Mouse (Mus musculus): ENCODE results near the gene Cbfa2t3. TPM values are rescaled to one million over a fixed set of nuclear protein-coding genes. Genes with fewer than 3 reads are reported as not detected.

Cbfa2t3 gene
- polyA plus RNA-seq, 1 experiment from 2014 or later: 22.2 TPM

GRCm38 (mm10) chr8:122605367-122605766, 93.5 kb downstream of the Cbfa2t3 start:
- Histone ChIP-seq H3K4me2 (no peak overlapping the region), H3K27me3 (no peaks in the 10 kb centered on the region), H3K9me3 (no peaks in the 10 kb centered on the region), H3K4me1 (replicated peaks) (peaks cover 3% of the 10 kb centered on the region), H3K4me3 (no peak overlapping the region), H3K36me3 (no peaks in the 10 kb centered on the region), H3K27ac (replicated peaks) (no peak overlapping the region), H3K9ac (no peak overlapping the region)
- 77% methylated on average over 4 of the region's 4 CpGs for WGBS
- ATAC-seq (ENCODE audit: low read depth): no peak

- Histone ChIP-seq H3K9ac (no peak overlapping the region), H3K4me2 (no peak overlapping the region), H3K9me3 (no peaks in the 10 kb centered on the region), H3K4me1 (replicated peaks) (no peaks in the 10 kb centered on the region), H3K27me3 (no peaks in the 10 kb centered on the region), H3K36me3 (no peaks in the 10 kb centered on the region), H3K4me3 (no peak overlapping the region), H3K27ac (replicated peaks) (no peak overlapping the region)
- WGBS: 41% methylated on average over 1 of the region's 1 CpGs
- no peak for ATAC-seq (ENCODE audit: low read depth)
Observed at GRCm38 (mm10) chr8:122604640-122605039, 94.3 kb downstream of the Cbfa2t3 start.

GRCm38 (mm10) chr8:122600666-122601065, 98.2 kb downstream of the Cbfa2t3 start:
- WGBS: 84% methylated on average over 9 of the region's 9 CpGs

GRCm38 (mm10) chr8:122596031-122596430, 102.9 kb downstream of the Cbfa2t3 start:
- no peaks in the 10 kb centered on the region for H3K9me3 ChIP-seq
- H3K27ac ChIP-seq (replicated peaks): no peak overlapping the region
- H3K9ac ChIP-seq: no peak overlapping the region
- peaks cover 16% of the 10 kb centered on the region; the same call in 1 of the 2 replicates for H3K4me1 ChIP-seq (replicated peaks)
- H3K4me2 ChIP-seq: no peak overlapping the region
- H3K4me3 ChIP-seq: no peak overlapping the region
- no peak for ATAC-seq (ENCODE audit: low read depth)
- H3K27me3 ChIP-seq: no peaks in the 10 kb centered on the region
- H3K36me3 ChIP-seq: no peaks in the 10 kb centered on the region
- WGBS: 62% methylated on average over 4 of the region's 4 CpGs

More at GRCm38 (mm10) chr8:122600666-122601065, 98.2 kb downstream of the Cbfa2t3 start:
- Histone ChIP-seq H3K4me3 (no peak overlapping the region), H3K9me3 (no peaks in the 10 kb centered on the region), H3K4me1 (replicated peaks) (no peaks in the 10 kb centered on the region), H3K4me2 (no peak overlapping the region), H3K27me3 (no peaks in the 10 kb centered on the region), H3K9ac (no peak overlapping the region), H3K36me3 (no peaks in the 10 kb centered on the region), H3K27ac (replicated peaks) (no peak overlapping the region)
- no peak for ATAC-seq (ENCODE audit: low read depth)

- 66% methylated on average over 19 of the region's 19 CpGs for WGBS
- H3K4me3 ChIP-seq: no peak overlapping the region
- no peak overlapping the region for H3K4me2 ChIP-seq
- no peaks in the 10 kb centered on the region for H3K9me3 ChIP-seq
- H3K36me3 ChIP-seq: no peaks in the 10 kb centered on the region
- 0 out of 2 replicates have a peak overlapping the region, but pooled peaks have one; percentile 23 for H3K9ac ChIP-seq
- peak; percentile 29; the same call in 1 of the 2 replicates for ATAC-seq (ENCODE audit: low read depth)
- H3K27ac ChIP-seq (replicated peaks): peak overlapping the region; percentile 72
- no peaks in the 10 kb centered on the region for H3K27me3 ChIP-seq
- H3K4me1 ChIP-seq (replicated peaks): peaks cover 16% of the 10 kb centered on the region; the same call in 1 of the 2 replicates
Observed at GRCm38 (mm10) chr8:122593783-122594507, 105.0 kb downstream of the Cbfa2t3 start.

GRCm38 (mm10) chr8:122593240-122593639, 105.7 kb downstream of the Cbfa2t3 start:
- Histone ChIP-seq H3K4me3 (no peak overlapping the region), H3K36me3 (no peaks in the 10 kb centered on the region), H3K4me2 (no peak overlapping the region), H3K27ac (replicated peaks) (peak overlapping the region; percentile 72), H3K4me1 (replicated peaks) (peaks cover 16% of the 10 kb centered on the region; the same call in 1 of the 2 replicates), H3K9me3 (no peaks in the 10 kb centered on the region), H3K9ac (0 out of 2 replicates have a peak overlapping the region, but pooled peaks have one; percentile 23), H3K27me3 (no peaks in the 10 kb centered on the region)
- WGBS: 64% methylated on average over 12 of the region's 12 CpGs
- ATAC-seq (ENCODE audit: low read depth): no peak

- no peak for ATAC-seq (ENCODE audit: low read depth)
- no peaks in the 10 kb centered on the region for H3K36me3 ChIP-seq
- H3K27me3 ChIP-seq: no peaks in the 10 kb centered on the region
- H3K27ac ChIP-seq (replicated peaks): no peak overlapping the region
- no peak overlapping the region for H3K4me2 ChIP-seq
- 83% methylated on average over 10 of the region's 10 CpGs for WGBS
- no peak overlapping the region for H3K4me3 ChIP-seq
- peaks cover 23% of the 10 kb centered on the region for H3K4me1 ChIP-seq (replicated peaks)
- no peaks in the 10 kb centered on the region for H3K9me3 ChIP-seq
- no peak overlapping the region for H3K9ac ChIP-seq
Observed at GRCm38 (mm10) chr8:122586749-122587148, 112.2 kb downstream of the Cbfa2t3 start.

- Histone ChIP-seq H3K27ac (replicated peaks) (no peak overlapping the region), H3K4me1 (replicated peaks) (peaks cover 23% of the 10 kb centered on the region), H3K4me2 (no peak overlapping the region), H3K36me3 (no peaks in the 10 kb centered on the region), H3K4me3 (no peak overlapping the region), H3K9me3 (no peaks in the 10 kb centered on the region), H3K27me3 (no peaks in the 10 kb centered on the region), H3K9ac (no peak overlapping the region)
- ATAC-seq (ENCODE audit: low read depth): 0 out of 2 replicates have a peak, but pooled peaks have one; percentile 63
- 30% methylated on average over 7 of the region's 7 CpGs for WGBS
Observed at GRCm38 (mm10) chr8:122586171-122586570, 112.7 kb downstream of the Cbfa2t3 start.

GRCm38 (mm10) chr8:122585411-122585891, 113.5 kb downstream of the Cbfa2t3 start:
- H3K9ac ChIP-seq: no peak overlapping the region
- H3K9me3 ChIP-seq: no peaks in the 10 kb centered on the region
- 71% methylated on average over 14 of the region's 14 CpGs for WGBS
- H3K27ac ChIP-seq (replicated peaks): no peak overlapping the region; the same call in 1 of the 2 replicates
- ATAC-seq (ENCODE audit: low read depth): no peak
- peaks cover 23% of the 10 kb centered on the region for H3K4me1 ChIP-seq (replicated peaks)
- no peak overlapping the region for H3K4me2 ChIP-seq
- H3K36me3 ChIP-seq: no peaks in the 10 kb centered on the region
- no peaks in the 10 kb centered on the region for H3K27me3 ChIP-seq
- H3K4me3 ChIP-seq: no peak overlapping the region

GRCm38 (mm10) chr8:122584981-122585380, 113.9 kb downstream of the Cbfa2t3 start:
- 75% methylated on average over 9 of the region's 9 CpGs for WGBS
- Histone ChIP-seq H3K4me3 (no peak overlapping the region), H3K9ac (no peak overlapping the region), H3K4me1 (replicated peaks) (peaks cover 24% of the 10 kb centered on the region), H3K27ac (replicated peaks) (no peak overlapping the region), H3K27me3 (no peaks in the 10 kb centered on the region), H3K4me2 (no peak overlapping the region), H3K9me3 (no peaks in the 10 kb centered on the region), H3K36me3 (no peaks in the 10 kb centered on the region)
- no peak for ATAC-seq (ENCODE audit: low read depth)

- H3K9me3 ChIP-seq: no peaks in the 10 kb centered on the region
- WGBS: 70% methylated on average over 14 of the region's 15 CpGs
Observed at GRCm38 (mm10) chr8:122580926-122581325, 118.0 kb downstream of the Cbfa2t3 start.

GRCm38 (mm10) chr8:122579196-122579595, 119.7 kb downstream of the Cbfa2t3 start:
- no peak overlapping the region for H3K9ac ChIP-seq
- WGBS: 17% methylated on average over 7 of the region's 7 CpGs
- no peak overlapping the region for H3K4me3 ChIP-seq

More at GRCm38 (mm10) chr8:122580926-122581325, 118.0 kb downstream of the Cbfa2t3 start:
- Histone ChIP-seq H3K9ac (no peak overlapping the region), H3K27ac (replicated peaks) (no peak overlapping the region), H3K4me2 (no peak overlapping the region), H3K4me3 (no peak overlapping the region), H3K27me3 (no peaks in the 10 kb centered on the region), H3K36me3 (no peaks in the 10 kb centered on the region), H3K4me1 (replicated peaks) (peaks cover 38% of the 10 kb centered on the region)
- ATAC-seq (ENCODE audit: low read depth): no peak

More at GRCm38 (mm10) chr8:122579196-122579595, 119.7 kb downstream of the Cbfa2t3 start:
- no peaks in the 10 kb centered on the region for H3K9me3 ChIP-seq
- H3K27ac ChIP-seq (replicated peaks): no peak overlapping the region
- no peak overlapping the region for H3K4me2 ChIP-seq
- no peaks in the 10 kb centered on the region for H3K36me3 ChIP-seq
- ATAC-seq (ENCODE audit: low read depth): no peak
- H3K27me3 ChIP-seq: no peaks in the 10 kb centered on the region
- H3K4me1 ChIP-seq (replicated peaks): peaks cover 43% of the 10 kb centered on the region

All from neural tube, embryonic 13.5 days (tissue).